Mouse (Mus musculus): ENCODE measurements around the gene Aspa.

Gene Aspa

DNA sequence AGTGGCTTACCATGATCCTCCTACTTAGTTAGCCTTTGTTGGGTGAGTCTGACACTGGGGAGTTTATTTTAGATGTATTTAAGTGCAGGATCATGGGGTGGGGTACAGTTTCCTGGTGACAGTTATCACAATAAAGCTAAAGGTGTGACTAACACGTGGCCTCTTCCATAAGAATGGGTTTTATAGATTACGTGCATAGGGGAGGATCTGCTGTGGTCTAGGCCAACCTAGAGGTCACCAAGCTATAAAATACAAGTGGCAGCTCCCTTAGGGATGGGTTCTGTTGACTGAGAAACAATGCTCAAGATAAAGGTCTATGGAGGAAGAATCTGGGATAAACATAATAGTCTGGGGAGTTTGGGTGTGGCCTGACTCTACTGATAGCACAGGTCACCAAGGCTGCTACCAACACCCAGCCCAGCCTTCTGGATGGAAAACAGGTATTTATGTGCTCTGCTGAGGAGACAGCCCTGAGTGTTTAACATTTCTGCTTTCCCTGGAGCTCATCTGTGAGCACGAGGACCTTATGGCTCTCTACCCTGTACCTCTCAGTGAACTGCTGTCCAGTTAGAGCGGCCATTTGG is 71.9 kb downstream of the Aspa start:
- DNase-seq = no peak
